Mouse (Mus musculus) 416B (cell line): Measurements from ENCODE around the gene Bach2.

Source experiments
- DNase-seq: peaks from one replicate; pipeline ENCODE4 v3.0.0; 2011; ENCODE audit warnings: low read depth

Gene Bach2

GRCm38 (mm10) chr4:32489186-32489585, 250.6 kb downstream of the Bach2 start:
- DNase-seq = no peak

- DNase-seq = no peak
Observed at GRCm38 (mm10) chr4:32491176-32491575, 252.6 kb downstream of the Bach2 start.

DNA sequence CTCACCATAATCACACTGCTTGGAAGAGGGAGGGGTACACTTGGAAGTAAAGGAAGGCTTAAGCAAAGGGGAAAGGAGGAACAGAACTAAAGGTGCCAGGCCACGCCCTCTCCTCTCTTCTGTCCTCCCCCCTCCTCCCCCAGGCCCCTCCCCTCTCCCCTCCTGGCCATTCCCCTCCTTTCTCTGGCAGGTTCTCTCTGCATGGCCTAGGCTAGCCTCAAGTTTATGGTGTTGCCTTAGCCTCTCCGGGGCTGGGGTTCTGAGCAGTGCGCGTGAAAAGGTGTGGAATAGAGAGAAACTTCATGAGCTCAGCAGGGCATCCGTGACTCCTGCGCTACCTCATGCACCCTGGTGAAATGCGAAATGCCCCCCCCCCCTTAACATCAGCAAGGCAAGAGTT, 254.2 kb downstream of the Bach2 start:
- no peak for DNase-seq

DNA sequence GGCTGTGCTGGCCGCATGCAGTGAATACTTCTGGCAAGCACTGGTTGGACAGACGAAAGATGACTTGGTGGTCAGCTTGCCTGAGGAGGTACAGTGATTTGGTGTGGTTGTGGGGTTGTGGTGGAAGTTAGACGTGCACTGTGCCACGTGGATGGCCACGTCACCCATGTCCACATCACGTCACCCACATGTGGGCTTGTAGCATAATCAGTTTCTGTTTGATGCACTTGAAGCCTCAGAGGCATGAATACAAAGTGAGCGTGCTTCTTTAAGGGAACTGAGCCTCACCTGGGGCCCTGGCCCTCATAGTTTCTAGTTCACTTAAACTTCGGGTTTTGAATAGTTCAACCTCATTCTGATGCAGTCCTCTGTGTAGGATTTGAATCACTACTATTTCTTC, 263.2 kb downstream of the Bach2 start:
- DNase-seq = no peak

GRCm38 (mm10) chr4:32502181-32502580, 263.6 kb downstream of the Bach2 start:
- DNase-seq = no peak

DNA sequence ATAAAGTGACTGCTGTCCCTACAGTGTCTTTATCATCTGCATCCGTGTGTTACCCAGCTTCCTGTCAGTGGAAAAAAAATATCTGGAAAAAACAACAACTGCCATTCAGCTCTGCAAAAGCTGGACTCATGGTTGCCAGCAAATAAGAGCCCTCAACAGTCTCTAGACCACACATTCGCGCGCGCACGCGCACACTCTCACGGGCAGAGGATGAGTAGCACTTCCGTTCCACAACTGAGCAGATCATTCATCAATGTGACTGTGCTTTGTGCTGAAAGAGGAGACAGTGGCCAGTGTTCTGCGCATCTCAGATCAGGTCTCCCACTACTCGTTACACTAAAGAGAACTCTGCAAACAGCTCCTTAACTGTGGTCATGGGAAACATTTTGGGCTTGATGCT, 265.6 kb downstream of the Bach2 start:
- DNase-seq = peak; percentile 44

DNA sequence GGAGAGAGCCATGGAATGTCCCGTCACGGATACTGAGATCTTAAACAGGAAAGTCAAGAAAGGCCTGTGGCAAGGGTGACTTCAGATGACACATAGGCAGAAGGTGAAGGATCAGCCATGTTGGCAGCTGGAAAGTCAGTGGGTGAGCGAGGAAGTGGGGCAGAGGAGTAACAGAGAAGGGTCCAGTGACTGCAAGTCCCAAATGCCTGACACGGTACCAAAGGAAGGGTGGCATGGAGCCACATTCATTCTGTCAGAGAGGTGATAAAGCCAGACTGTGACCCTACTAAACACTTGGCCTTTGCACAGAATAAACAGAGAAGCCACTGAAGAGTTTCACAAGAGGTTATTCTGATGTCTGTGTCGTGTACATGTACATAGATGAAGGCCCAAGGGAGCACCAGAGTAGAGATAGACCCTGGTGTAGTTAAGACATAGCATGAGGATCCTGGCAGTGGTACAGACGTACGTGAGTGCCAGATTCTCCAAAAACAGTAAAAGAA, 267.8 kb downstream of the Bach2 start:
- no peak for DNase-seq

DNA sequence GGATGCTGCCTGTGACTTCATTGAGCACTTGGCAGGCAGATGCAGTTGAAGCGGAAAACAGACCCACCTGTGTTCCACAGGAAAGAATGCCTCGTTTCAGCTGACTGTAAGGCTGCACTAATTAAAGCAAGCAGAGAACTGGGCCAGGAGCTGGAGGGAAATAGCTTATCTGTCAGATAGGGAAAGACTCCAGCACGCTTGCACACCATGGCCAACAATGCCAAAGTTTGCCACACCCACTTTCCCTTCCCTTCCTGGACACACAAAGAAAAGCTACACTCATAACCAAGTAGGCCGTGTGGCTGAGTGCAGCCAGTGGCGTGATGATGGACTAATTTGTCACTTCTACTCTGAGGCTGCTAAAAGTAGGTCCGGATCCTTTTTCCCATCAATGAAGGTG, 268.4 kb downstream of the Bach2 start:
- DNase-seq = no peak

DNA sequence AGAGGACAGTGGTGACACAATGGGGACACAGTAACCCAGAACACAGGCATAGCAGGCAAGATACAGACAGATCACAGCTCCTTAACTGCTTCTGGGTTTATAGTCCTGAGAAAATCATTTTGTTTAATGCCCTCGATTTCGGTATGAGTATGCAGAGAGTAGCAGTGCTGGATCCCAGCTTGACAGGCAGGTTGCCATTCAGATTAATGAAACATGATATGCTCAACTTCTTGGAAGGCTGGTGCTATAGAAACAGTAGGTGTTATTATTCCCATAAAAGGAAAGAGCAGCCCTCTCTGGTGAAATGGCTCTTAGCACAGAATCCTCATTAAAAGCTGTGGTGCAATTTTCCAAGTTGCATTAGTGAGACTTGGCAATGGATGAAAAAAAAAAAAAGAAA, 270.0 kb downstream of the Bach2 start:
- no peak for DNase-seq

- DNase-seq = no peak
Observed at GRCm38 (mm10) chr4:32508996-32509395, 270.4 kb downstream of the Bach2 start.

DNA sequence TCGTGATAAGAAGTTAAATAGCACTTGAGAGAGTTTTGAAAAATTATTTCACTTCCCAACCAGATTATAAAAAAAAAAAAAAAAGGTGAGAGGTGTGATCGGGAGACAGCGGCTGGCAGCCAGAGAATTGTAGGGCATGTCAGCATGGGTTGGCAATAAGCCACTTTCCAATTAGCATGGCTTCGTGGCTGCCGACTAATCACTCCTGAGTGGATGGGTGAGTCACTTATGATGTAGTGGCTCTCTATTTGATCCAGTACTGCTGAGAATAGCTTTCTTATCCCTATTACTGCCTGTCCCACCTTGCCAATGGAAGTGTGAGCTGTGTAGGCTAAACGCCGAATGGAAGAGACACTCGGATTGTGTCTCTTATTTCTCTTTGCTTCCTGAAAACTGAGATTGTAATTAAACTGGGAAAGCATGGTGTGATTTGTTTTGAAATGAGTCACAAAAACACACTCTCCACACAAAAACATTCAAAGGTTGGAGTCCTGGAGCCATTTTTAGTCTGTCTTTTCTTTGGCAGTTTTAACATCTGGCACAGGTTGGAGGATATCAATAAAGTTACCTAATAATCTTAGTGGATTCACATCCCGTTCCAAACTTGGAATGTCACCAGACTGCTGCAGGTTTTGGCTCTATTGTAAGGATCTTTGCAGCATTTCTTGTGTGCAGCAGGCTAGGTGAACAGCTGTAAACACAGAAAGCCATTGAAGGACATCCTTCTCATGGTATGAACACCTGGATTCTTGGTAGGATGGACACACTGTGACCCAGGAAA, 271.4 kb downstream of the Bach2 start:
- peak; percentile 22 for DNase-seq

DNA sequence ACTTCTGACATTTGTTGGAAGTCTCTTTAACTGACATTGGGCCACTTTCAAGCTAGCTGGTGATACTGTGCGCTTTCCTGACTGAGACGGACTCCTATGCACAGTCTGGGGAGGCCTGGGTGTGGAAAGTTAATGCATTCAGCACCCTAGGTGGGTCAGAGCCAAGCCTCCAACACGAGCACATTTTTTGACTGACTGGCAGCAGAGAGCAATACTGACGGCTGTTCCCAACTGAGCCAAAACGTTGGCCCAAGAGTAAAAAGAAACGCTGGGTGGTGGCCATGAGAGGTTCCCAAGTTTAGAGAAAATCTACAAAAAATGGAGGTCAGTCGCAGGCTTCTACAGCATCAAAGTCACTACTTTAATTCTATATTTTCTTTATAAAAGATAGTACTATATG, 272.3 kb downstream of the Bach2 start:
- no peak for DNase-seq

DNA sequence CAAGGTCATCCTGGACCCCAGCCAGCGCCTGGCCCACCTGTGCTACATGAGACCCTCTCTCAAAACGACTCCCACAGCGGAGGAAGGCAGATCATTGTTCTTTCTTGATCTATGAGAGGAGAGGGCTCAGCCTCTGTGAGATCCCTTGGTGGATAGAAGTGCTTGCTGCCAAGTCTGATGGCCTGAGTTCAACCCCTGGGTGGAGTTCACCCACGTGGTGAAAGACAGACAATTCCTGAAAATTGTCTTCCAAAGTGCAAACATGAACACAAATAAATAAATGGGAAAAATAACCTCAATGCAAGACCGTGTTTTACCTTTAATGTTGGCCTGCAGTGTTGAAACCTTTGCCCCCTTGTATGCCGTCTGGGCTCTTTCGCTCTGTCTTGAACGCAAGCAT, 277.5 kb downstream of the Bach2 start:
- DNase-seq = no peak

DNA sequence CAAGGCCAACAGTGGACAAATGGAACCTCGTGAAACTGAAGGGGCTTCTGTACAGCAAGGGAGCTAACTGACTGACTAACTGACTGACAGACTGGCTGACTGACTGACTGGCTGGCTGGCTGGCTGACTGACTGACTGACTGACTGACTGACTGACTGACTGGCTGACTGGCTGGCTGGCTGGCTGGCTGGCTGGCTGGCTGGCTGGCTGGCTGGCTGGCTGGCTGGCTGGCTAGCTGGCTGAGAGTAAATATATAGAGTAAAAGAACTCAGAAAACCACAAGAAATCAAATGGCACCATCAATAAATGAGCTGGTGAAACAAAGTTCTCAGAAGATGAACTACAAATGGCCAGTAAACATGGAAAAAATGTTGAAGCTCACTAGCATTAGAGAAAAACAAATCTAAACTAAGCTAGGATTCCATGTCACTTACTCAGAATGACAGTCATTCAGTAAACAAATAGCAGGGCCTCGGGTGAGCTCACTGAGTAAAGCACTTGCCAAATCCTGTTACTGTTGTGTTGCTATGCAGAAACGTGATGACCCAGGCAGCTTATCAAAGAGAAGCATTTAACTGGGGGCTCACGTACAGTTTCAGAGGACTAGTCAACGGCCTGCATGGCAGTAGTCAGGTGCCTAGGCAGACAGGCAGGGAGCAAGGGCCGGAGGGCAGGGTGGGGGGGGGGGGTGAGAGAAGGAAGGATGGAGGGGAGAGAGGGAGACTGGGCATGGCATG, 280.4 kb downstream of the Bach2 start:
- DNase-seq = no peak

DNA sequence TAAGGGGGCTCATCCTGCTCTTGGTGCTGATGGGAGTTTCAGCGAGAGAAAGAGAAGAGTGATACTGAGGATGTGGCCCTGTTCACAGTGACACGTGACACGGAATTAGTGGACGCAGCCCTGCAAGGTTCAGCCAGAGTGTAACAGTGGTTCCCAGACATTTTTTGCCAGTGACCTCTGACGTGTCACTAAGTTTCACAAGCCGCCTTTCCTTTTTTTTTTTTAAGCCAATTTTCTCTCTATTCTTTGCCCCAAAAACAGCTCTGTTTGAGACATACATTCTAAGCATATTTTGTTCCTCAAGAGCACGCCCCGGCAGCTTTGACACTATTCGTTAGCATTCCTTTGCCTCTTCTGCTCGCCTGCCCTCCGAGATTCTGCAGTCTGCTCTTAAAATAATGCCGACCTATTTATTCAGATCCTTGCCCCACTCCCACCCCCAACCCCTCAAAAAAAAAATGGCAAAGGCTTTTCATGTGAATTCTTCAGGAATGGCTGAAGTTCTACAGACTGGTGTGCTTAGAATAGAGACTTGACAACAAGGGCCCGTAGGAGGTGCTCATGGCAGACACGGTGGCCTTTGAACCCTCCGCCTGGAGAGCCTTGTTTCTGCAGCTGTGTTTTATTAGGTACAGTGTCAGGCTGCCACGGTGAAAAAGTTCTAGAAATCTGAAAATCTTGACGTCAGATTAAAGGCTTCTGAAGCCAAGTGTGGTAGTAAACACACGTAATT, 282.2 kb downstream of the Bach2 start:
- no peak for DNase-seq

- no peak for DNase-seq
Observed at GRCm38 (mm10) chr4:32521361-32521740, 282.7 kb downstream of the Bach2 start.

GRCm38 (mm10) chr4:32522013-32522412, 283.4 kb downstream of the Bach2 start:
- DNase-seq = no peak

DNA sequence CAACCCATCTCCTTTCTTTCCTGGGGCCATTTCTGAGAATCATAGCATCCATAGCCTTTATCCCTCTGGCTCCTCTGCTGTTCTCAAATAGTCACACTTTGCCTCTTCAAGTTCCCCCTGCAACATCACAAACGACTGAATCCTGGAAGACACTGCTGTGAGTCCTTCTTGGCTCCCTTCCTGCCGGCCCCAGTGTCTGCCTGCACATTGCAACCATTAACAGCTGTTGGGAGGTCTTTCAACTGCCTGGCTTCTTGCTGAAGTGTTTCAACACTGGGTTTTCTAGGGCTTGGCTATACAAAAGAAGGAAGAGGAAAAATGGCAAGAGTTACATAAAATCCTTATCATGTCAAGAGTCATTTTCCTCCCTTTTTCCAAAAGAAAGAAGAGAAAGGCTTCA, 285.7 kb downstream of the Bach2 start:
- no peak for DNase-seq

GRCm38 (mm10) chr4:32525000-32525399, 286.4 kb downstream of the Bach2 start:
- no peak for DNase-seq

DNA sequence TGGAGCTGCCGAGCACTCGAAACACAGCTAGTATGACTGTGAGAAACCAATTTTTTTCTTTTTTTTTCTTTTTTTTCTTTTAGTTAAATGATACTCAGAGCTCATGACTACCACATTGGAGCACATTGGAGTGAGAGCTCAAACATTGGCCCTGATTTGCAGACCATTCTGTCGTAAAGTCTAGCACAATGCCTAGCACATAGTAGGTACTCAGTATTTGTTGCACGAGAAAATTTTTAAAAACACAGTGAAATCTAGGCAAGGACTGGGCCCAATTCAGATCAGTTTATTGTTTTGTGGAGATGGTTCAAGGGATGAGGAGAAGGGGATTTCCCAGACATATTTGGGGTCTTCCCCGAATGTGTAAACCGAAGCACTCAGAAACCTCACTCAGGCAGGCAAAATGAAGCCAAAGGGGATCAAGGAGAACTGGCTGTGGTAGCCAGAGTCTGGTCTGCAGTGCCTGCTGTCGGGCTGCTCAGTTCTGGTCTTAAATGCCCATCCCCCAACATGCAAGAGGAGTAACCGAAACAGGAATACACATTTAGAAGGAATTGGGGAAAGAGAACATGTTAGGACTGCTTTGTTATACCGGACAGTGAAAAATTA, 287.7 kb downstream of the Bach2 start:
- DNase-seq = no peak

DNA sequence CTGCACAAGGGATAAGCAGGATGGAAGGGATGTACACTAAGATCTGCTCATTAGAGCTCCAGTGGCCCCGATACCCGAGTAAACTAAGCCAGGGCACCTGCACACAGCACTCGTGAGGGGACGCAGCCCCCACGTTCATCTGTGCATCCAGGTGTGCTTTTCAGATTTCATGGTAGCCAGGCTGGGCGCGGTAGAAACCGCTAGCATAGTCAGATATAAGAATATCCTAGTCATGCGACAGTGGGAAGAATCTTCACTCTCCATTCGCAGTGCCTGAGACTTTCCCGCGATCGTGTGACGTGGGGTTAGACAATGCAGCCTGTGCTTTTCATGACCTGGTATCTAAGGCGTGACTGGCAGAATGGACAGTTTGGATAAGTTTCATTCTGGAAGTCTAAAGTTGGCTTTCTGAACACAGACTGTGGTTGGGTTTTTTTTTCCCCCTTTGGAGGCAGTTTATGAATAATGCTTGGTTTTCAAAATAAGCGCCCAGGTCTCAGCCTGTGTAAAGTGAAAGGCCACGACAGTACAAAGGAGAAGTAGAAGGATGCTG, 290.9 kb downstream of the Bach2 start:
- DNase-seq = no peak

GRCm38 (mm10) chr4:32530421-32530920, 291.9 kb downstream of the Bach2 start:
- DNase-seq = no peak
